Mouse (Mus musculus): ENCODE measurements around the gene Fam45a. TPM values are rescaled to one million over a fixed set of nuclear protein-coding genes. Genes with fewer than 3 reads are reported as not detected.

Fam45a gene
- 34.3 and 36.4 TPM in 2 replicates for polyA plus RNA-seq (2014; fragmentation: Nextera tagmentation; extraction: Ambion mirVana)

DNA sequence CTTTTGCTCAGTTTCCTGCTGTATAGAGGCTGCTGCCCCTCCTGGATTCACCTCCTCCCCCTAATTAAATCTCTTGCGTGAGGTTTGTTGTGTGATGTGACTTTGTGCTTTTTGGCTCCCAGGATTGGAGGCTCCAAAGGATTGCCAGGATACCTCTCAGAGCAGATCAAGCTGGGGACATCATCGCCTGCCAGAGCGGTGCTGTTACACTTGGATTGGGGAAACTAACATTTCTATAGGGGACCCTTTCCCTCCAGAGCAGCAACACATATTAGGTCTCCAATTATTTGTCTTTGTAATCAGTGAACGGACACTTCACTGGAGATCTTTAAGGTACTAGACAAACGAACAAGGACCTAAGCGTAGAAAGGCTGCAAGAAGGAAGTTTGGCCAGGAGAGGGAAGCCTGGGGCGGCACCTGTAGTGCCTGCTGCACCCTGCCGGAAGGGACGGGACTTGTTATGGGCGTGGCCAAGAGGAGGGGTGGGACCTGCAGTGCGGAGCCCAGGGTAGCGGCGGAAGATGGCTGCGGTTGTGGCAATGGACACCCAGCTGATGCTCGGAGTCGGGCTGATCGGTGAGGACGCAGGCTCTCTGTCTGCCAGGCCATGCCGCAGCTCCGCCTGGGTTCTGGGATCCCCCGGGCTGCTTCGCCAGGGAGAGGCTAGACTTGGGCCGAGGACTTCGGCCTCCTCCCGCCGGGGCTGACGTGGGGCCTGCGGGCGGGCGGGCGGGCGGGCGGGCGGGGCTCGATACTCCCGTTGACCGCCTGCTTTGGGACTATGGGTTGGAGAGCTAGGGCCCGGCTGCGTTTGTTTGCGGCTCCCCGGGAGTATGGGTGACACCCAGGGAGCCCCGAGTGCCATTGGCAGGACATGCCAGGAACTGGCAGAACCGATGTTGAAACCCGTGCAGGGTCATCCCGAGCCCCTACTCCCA, at the start of gene Fam45a:
TSS of gene Fam45a (plus strand) at position 488 of the 938 bp plus-strand sequence.
- Histone ChIP-seq H3K27me3 (ENCODE audit: control insufficient read depth, insufficient read depth, low read length) (no peaks in the 10 kb centered on the region), H3K36me3 (ENCODE audit: control insufficient read depth, insufficient read depth, low read length) (no peaks in the 10 kb centered on the region), H3K9me3 (ENCODE audit: control insufficient read depth, low read length) (no peaks in the 10 kb centered on the region), H3K4me3 (ENCODE audit: low read depth, low read length) (peak within 1 kb of the TSS; percentile 79), H3K4me1 (ENCODE audit: control insufficient read depth, insufficient read depth, low read length) (0 out of 2 replicates have a peak, but pooled peaks cover 3% of the 10 kb centered on the region), H3K9ac (ENCODE audit: low read length) (peak within 1 kb of the TSS; percentile 82), H3K4me2 (ENCODE audit: low read depth) (peak within 1 kb of the TSS; percentile 74), H3K27ac (ENCODE audit: low read depth, low read length) (peak within 1 kb of the TSS; percentile 44; the same call in 1 of the 2 replicates)
- ATAC-seq (ENCODE audit: insufficient read depth, low FRiP score, low TSS enrichment) (peak; percentile 99), DNase-seq (ENCODE audit: low spot score) (peak; percentile 90)
- WGBS = 2% methylated on average over 39 of the region's 45 CpGs

- Histone ChIP-seq H3K4me3 (ENCODE audit: low read depth, low read length) (no peak overlapping the region), H3K27ac (ENCODE audit: low read depth, low read length) (no peak overlapping the region), H3K9me3 (ENCODE audit: control insufficient read depth, low read length) (no peaks in the 10 kb centered on the region), H3K36me3 (ENCODE audit: control insufficient read depth, insufficient read depth, low read length) (peaks cover 15% of the 10 kb centered on the region), H3K4me2 (ENCODE audit: low read depth) (no peak overlapping the region), H3K27me3 (ENCODE audit: control insufficient read depth, insufficient read depth, low read length) (no peaks in the 10 kb centered on the region), H3K9ac (ENCODE audit: low read length) (no peak overlapping the region), H3K4me1 (ENCODE audit: control insufficient read depth, insufficient read depth, low read length) (no peaks in the 10 kb centered on the region)
- WGBS = 94% methylated on average over 6 of the region's 6 CpGs
- DNase-seq (ENCODE audit: low spot score) (no peak), ATAC-seq (ENCODE audit: insufficient read depth, low FRiP score, low TSS enrichment) (no peak)
Measured at GRCm38 (mm10) chr19:60773366-60773765, 38.0 kb upstream of the Fam45a start.

DNA sequence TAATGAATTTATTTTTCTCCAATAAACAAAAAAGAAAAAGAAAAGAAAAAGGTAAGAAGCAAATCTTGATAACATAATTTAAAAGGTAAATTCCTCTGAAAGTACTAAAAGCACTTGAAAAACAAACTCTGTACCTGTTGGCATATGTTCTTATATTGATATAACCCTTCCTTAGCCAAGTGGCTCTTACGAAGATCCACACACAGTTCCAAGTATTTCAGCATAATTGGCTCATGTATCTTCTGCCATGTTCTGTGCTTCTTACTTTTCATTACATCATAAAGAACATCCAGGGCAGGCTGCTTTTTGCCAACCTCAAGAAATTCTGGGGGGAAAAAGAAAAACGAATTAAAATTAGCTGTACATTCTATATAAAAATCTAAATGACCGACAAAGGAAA, 29.4 kb upstream of the Fam45a start:
- DNase-seq (ENCODE audit: low spot score) = no peak
- Histone ChIP-seq H3K27me3 (ENCODE audit: control insufficient read depth, insufficient read depth, low read length) (no peaks in the 10 kb centered on the region), H3K9ac (ENCODE audit: low read length) (no peak overlapping the region), H3K4me1 (ENCODE audit: control insufficient read depth, insufficient read depth, low read length) (0 out of 2 replicates have a peak, but pooled peaks cover 3% of the 10 kb centered on the region), H3K27ac (ENCODE audit: low read depth, low read length) (no peak overlapping the region), H3K4me3 (ENCODE audit: low read depth, low read length) (no peak overlapping the region), H3K9me3 (ENCODE audit: control insufficient read depth, low read length) (no peaks in the 10 kb centered on the region), H3K36me3 (ENCODE audit: control insufficient read depth, insufficient read depth, low read length) (peaks cover 5% of the 10 kb centered on the region; the same call in 1 of the 2 replicates), H3K4me2 (ENCODE audit: low read depth) (no peak overlapping the region)
- WGBS = 93% methylated on average over 3 of the region's 3 CpGs
- no peak for ATAC-seq (ENCODE audit: insufficient read depth, low FRiP score, low TSS enrichment)

GRCm38 (mm10) chr19:60784712-60785111, 26.7 kb upstream of the Fam45a start:
- Histone ChIP-seq H3K36me3 (ENCODE audit: control insufficient read depth, insufficient read depth, low read length) (no peaks in the 10 kb centered on the region), H3K27me3 (ENCODE audit: control insufficient read depth, insufficient read depth, low read length) (no peaks in the 10 kb centered on the region), H3K4me2 (ENCODE audit: low read depth) (no peak overlapping the region), H3K9ac (ENCODE audit: low read length) (no peak overlapping the region), H3K4me3 (ENCODE audit: low read depth, low read length) (no peak overlapping the region), H3K9me3 (ENCODE audit: control insufficient read depth, low read length) (no peaks in the 10 kb centered on the region), H3K4me1 (ENCODE audit: control insufficient read depth, insufficient read depth, low read length) (peaks cover 8% of the 10 kb centered on the region), H3K27ac (ENCODE audit: low read depth, low read length) (no peak overlapping the region)
- ATAC-seq (ENCODE audit: insufficient read depth, low FRiP score, low TSS enrichment) = no peak
- no peak for DNase-seq (ENCODE audit: low spot score)
- 75% methylated on average over 1 of the region's 1 CpGs for WGBS

- Histone ChIP-seq H3K9ac (ENCODE audit: low read length) (no peak overlapping the region), H3K27ac (ENCODE audit: low read depth, low read length) (no peak overlapping the region), H3K9me3 (ENCODE audit: control insufficient read depth, low read length) (no peaks in the 10 kb centered on the region), H3K4me3 (ENCODE audit: low read depth, low read length) (no peak overlapping the region), H3K4me2 (ENCODE audit: low read depth) (no peak overlapping the region), H3K4me1 (ENCODE audit: control insufficient read depth, insufficient read depth, low read length) (peaks cover 8% of the 10 kb centered on the region), H3K36me3 (ENCODE audit: control insufficient read depth, insufficient read depth, low read length) (no peaks in the 10 kb centered on the region), H3K27me3 (ENCODE audit: control insufficient read depth, insufficient read depth, low read length) (no peaks in the 10 kb centered on the region)
- DNase-seq (ENCODE audit: low spot score) (no peak), ATAC-seq (ENCODE audit: insufficient read depth, low FRiP score, low TSS enrichment) (no peak)
- 76% methylated on average over 2 of the region's 2 CpGs for WGBS
Measured at GRCm38 (mm10) chr19:60787465-60788150, 23.8 kb upstream of the Fam45a start.

DNA sequence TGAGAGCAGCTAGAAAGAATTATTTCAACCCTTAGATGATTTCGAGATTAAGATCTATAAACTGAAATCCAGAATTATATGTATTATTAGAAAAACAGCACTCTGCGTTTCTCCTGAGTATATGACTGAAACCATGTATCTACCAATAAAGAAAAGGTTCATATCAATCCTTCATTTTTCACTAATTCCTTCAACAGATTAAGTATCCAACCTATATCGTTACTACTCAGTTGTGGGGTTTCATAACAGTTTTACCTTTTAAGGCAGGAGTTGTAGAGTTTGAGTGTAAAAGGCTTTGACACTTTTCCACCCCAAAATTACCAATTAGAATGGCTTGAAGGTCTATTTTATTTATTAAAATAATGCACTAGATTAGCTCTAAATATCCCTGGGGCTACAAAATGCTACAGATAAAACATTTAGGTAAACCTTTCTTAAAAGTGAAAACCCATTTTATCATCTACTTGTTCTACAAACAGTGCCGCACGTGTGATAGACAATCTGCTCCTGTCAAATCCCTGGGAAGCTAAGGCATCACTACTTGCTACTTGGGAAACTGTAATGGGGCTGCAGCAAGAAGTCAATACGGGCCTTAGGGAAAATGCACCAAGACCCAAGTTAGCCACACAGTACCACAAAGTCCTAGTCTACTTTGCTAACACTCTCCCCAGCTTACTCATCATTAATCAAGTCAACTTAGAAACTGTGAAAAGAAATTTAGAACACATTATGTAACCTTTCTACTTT, 23.0 kb upstream of the Fam45a start:
- Histone ChIP-seq H3K27ac (ENCODE audit: low read depth, low read length) (no peak overlapping the region), H3K4me3 (ENCODE audit: low read depth, low read length) (peak overlapping the region; percentile 99), H3K4me2 (ENCODE audit: low read depth) (peak overlapping the region; percentile 43), H3K9ac (ENCODE audit: low read length) (no peak overlapping the region), H3K36me3 (ENCODE audit: control insufficient read depth, insufficient read depth, low read length) (no peaks in the 10 kb centered on the region), H3K27me3 (ENCODE audit: control insufficient read depth, insufficient read depth, low read length) (no peaks in the 10 kb centered on the region), H3K9me3 (ENCODE audit: control insufficient read depth, low read length) (no peaks in the 10 kb centered on the region), H3K4me1 (ENCODE audit: control insufficient read depth, insufficient read depth, low read length) (peaks cover 8% of the 10 kb centered on the region)
- 54% methylated on average over 6 of the region's 6 CpGs for WGBS
- DNase-seq (ENCODE audit: low spot score) (no peak), ATAC-seq (ENCODE audit: insufficient read depth, low FRiP score, low TSS enrichment) (no peak)

- ATAC-seq (ENCODE audit: insufficient read depth, low FRiP score, low TSS enrichment) (no peak), DNase-seq (ENCODE audit: low spot score) (no peak)
- H3K4me2 ChIP-seq (ENCODE audit: low read depth) = peak overlapping the region; percentile 43
- 2% methylated on average over 7 of the region's 7 CpGs for WGBS
- H3K9me3 ChIP-seq (ENCODE audit: control insufficient read depth, low read length) = no peaks in the 10 kb centered on the region
- peaks cover 8% of the 10 kb centered on the region for H3K4me1 ChIP-seq (ENCODE audit: control insufficient read depth, insufficient read depth, low read length)
- H3K27me3 ChIP-seq (ENCODE audit: control insufficient read depth, insufficient read depth, low read length) = no peaks in the 10 kb centered on the region
- H3K9ac ChIP-seq (ENCODE audit: low read length) = peak overlapping the region; percentile 100
- no peaks in the 10 kb centered on the region for H3K36me3 ChIP-seq (ENCODE audit: control insufficient read depth, insufficient read depth, low read length)
- peak overlapping the region; percentile 99 for H3K4me3 ChIP-seq (ENCODE audit: low read depth, low read length)
- no peak overlapping the region for H3K27ac ChIP-seq (ENCODE audit: low read depth, low read length)
Measured at GRCm38 (mm10) chr19:60789452-60789851, 21.9 kb upstream of the Fam45a start.

DNA sequence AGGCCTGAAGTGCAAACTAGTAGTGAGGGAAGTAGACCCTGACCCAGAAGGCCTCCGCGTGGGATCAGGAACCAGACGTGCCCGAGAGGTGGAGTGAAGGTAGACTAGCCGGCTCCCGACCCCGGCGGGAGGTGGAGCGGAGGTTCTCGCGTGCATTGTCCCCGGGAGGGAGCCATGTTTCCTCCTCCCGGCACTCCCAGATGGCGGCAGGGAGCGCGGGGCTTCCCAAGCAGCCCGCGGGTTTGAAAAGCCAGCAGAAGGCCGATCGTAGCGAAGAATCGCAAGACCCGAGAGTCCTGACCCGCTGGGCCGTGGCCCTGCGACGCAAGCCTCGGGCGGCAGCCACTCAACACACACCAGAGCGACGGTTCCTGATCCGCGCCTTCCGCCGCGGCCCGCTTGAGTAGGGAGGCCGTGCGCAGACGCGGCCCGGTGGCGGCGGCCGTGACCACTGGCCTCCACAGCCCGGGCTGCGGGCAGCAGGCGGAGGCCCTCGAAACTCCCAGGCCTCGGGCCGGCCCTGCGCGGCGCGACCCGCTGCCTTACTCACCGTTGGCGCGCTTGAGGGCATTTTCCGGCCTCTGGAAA, 21.4 kb upstream of the Fam45a start:
- Histone ChIP-seq H3K9ac (ENCODE audit: low read length) (peak overlapping the region; percentile 100), H3K9me3 (ENCODE audit: control insufficient read depth, low read length) (no peaks in the 10 kb centered on the region), H3K27me3 (ENCODE audit: control insufficient read depth, insufficient read depth, low read length) (no peaks in the 10 kb centered on the region), H3K4me2 (ENCODE audit: low read depth) (peak overlapping the region; percentile 43), H3K4me3 (ENCODE audit: low read depth, low read length) (peak overlapping the region; percentile 99), H3K27ac (ENCODE audit: low read depth, low read length) (peak overlapping the region; percentile 96), H3K4me1 (ENCODE audit: control insufficient read depth, insufficient read depth, low read length) (peaks cover 8% of the 10 kb centered on the region), H3K36me3 (ENCODE audit: control insufficient read depth, insufficient read depth, low read length) (no peaks in the 10 kb centered on the region)
- ATAC-seq (ENCODE audit: insufficient read depth, low FRiP score, low TSS enrichment) (peak; percentile 77), DNase-seq (ENCODE audit: low spot score) (peak; percentile 67)
- under 1% methylated on average over 58 of the region's 60 CpGs for WGBS
